Mouse (Mus musculus) gastrocnemius, adult 18-20 months (tissue): Measurements from ENCODE around the gene Me1. TPM values are rescaled to one million over a fixed set of nuclear protein-coding genes. Genes with fewer than 3 reads are reported as not detected.
"Not testable (repeated sequence)": the region's sequence is repeated elsewhere in the genome, so short reads cannot be mapped to it uniquely, and the experiment has no call there.

Experiments used
- DNase-seq: peaks from one replicate; pipeline ENCODE4 v3.0.0; 2021; ENCODE audit warnings: low spot score
- total RNA-seq, 2 experiments: library from RNA; stranded (reverse); gene quantifications; 2 replicates each; pipeline ENCODE4 v1.2.3; 2021

Me1 gene
- total RNA-seq, 2 experiments from 2014 or later: 189 to 224 TPM

DNA sequence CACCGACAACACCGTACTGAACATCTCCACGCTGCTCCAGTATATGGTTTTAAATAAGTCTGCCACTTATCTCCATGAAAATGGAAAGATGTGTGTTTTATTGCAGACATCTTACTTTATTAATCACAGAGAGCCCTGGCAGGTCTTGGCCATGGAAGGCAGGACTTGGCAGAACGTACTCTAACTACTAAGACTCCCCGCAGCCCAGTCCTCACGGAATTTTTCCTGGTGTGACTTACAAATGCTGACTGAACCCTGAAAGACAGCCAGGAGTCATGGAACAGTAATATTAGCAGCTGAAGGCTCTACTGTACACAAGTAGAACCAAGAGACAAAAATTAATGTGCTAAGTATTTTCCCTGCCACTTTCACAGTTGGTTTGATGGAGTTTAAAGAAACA, 90.0 kb downstream of the Me1 start:
- DNase-seq: no peak

DNA sequence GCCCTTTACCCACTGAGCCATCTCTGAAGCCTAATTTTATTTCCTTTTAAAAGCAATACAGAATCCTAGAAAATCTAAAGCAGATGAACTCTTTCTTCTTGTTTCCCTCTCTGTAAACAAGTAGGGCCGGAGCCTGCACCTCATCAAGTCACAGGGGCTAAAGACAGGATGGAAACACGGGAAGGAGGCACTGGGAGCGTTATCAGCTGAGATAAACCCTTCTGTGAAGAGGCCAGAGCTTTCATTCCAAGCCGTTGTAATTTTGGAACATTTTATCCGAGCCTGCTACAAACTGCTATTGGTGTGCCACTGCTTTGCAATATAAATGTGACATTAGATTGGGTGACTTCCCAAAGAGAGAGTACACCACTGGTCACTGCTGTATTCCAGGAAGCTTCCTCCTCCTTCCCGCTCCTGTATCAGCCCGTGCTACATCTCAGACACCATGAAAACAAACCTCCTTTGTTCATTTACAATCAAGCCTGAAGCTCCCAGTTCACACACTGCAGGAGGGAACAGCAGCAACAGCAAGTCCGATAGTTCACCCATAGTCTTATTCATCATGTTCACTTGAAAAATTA, 95.9 kb downstream of the Me1 start:
- DNase-seq: no peak

DNA sequence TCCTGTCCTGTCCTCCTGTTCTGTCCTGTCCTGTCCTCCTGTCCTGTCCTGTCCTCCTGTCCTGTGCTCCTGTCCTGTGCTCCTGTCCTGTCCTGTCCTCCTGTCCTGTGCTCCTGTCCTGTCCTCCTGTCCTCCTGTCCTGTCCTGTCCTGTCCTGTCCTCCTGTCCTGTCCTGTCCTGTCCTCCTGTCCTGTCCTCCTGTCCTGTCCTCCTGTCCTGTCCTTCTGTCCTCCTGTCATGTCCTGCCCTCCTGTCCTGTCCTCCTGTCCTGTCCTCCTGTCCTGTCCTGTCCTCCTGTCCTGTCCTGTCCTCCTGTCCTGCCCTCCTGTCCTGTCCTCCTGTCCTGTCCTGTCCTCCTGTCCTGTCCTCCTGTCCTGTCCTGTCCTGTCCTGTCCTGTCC, 98.8 kb downstream of the Me1 start:
- not testable (repeated sequence) for DNase-seq

DNA sequence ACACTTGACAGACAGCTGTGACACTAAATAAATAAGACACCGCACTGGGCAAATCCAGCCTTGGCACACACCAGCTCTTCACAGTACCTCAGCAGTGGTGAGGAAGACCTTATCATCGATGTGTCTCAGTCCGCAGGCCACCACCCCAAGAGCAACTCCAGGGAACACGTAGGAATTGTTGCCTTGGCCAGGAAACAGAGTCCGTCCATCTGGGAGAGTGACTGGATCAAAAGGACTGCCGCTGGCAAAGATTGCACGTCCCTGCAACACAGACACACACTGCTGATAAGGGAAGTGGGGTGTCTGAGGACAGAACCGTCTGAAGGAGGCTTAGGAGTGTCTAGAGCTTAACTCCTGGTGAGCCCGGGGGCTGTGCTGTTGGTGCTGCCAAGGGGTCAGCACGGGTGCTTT, 101.4 kb downstream of the Me1 start:
- DNase-seq: not testable (repeated sequence)

DNA sequence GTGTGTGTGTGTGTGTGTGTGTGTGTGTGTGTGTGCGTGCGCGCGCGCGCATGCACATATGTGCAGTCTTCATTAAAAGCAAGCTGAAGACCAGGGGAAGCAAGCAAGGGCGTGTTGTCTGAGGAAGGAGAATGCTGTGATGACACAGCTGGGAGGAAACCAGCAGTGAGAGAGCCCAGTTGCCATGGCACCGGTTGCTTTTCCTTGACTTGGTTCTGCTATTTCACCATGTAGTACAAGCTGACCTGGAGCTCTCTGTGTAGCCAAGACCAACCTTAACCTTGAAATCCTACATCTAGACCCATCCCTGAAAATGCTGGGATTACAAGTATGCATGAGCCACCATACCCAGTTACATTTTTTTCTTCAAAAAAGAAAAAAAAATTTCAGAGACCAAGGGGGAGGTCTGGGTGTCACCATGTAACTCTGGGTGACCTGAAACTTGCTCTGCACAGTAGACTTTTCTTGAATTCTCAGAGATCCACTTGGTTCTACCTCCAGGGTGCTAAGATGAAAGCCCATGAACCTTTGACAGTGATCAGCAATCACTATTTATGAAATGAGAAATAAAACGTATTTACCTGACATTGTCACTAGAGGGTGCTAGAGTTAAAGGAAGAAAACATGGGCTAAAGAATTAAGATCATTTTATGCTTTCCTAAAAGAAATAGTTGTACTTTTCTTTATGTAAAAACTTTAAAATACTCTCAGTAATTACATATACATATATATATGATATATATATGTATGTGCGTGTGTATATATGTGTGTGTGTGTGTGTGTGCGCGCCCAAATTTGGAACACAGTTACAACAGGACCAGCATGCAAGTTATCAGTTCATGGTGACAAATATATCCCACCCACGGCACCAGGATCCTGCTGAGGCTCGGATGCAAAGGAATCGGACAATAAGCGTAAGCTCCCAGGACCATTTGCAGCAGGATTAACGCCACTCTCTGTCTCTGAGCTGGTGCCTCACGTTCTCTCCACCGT, 102.8 kb downstream of the Me1 start:
- no peak for DNase-seq

DNA sequence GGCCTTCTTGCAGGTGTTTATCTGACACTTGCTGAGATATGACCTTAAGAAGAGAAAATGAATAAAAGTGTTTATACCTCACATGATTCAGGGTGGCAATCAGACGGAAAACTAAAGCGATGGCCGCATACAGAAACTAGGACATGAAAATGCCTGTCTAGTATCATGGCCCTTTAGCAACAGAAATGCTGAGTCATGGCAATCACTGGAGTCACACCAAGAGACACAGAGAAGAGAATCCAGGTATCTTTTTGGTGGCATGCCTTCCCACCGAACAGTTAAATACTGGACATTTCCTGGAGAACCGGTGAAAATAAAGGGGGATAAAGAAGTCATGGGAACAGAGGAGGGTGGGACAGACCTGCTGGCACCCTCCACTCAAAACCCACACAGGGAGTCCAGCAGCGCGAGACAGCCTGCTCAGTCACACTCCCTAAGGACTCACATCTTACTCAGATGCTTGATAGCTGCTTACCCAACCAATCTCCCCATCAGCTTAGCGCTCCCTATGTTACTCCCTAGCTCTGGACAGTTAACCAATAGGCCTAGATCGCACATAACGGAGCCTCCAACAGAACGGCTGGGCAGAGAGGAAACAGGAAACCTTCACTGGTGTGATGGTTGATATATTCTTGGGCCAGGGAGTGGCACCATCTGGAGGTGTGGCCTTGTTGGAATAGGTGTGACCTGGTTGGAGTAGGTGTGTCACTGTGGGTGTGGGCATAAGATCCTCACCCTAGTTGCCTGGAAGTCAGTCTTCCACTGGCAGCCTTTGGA, 108.5 kb downstream of the Me1 start:
- DNase-seq: no peak

DNA sequence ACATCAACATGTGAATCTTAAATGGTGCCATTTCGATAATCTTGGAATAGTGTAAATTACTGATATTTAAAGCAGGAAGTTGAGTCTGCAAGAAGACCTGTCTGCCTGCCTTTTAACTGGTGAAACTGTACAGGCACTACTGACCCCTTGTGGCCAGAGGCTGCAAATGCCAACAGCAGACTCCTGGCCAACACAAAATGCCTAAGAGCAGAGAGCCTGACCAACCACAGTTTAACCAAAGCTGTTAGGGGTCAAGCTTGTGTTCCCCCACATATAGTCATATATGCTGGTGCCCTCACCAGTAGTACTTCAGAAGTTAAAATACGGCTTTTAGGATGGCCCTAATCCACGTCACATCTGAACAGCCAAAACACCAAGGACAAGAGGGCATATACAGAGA, 112.0 kb downstream of the Me1 start:
- peak; percentile 74 for DNase-seq

DNA sequence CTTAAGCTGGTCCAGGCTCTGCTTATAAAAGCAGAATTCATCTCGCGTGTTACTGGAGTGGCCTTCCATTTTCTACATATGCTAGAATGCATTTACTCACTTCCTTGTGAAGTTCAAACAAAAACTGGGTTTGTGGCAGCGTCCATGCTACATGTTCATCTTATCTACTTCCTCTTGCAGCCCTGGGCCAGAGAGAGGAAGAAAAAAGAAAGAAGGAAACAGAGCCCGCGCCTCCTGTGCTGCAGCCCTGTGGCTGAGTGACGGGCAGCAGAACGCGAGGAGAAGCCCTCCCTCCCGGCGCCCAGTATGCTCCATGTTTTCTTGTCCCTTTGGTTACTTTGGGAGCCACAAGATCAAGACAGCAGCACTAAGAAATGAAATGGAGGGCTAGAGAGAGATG, 116.1 kb downstream of the Me1 start:
- DNase-seq: no peak

DNA sequence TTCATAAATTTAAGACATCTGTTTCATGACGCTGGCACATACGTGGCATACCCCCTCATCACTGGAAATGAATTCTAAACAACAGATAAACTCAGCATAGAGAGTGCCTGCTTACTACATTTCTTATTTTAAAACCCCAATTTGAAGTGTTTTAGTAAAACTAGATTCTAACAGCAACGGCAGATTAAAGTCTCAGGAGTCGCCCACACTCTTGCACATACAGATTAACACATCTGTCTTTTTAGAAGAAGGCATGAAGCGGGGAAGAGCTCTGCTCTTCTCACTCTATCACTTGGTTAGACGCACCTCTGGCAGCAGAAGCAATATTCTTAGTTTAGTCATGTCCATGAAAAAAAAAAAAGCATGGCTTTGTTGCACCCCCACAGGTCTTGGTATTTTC, 120.6 kb downstream of the Me1 start:
- DNase-seq: no peak

DNA sequence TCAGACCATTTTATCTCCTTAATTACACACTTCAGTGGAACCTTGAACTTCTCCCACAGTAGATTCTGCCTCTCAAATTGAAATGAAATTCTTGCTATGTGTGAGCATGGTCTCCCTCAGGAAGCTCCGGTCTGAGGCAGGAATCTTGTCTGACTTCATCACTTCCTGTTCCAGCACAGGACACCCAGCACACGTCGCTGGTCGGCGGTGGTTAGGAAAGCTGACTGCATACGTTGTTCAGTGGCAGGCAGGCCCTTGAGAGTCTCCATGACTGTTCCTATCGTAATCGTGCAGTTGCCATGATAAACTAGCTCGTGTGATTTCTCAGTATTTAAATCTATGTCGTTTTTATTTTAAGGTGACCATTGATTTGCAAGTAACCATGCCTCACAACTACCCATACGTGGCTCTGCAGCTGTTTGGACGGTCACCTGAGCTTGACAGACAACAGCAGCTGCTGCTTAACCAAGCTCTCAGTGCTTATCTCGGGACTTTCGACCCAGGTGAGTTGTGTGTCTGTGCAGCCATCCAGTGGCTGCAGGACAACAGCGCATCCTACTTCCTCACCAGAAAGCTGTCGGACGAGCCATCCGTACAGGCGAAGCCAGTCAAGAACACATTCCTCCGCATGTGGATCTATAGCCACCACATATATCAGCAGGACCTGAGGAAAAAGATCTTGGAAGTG, 122.0 kb downstream of the Me1 start:
- no peak for DNase-seq

DNA sequence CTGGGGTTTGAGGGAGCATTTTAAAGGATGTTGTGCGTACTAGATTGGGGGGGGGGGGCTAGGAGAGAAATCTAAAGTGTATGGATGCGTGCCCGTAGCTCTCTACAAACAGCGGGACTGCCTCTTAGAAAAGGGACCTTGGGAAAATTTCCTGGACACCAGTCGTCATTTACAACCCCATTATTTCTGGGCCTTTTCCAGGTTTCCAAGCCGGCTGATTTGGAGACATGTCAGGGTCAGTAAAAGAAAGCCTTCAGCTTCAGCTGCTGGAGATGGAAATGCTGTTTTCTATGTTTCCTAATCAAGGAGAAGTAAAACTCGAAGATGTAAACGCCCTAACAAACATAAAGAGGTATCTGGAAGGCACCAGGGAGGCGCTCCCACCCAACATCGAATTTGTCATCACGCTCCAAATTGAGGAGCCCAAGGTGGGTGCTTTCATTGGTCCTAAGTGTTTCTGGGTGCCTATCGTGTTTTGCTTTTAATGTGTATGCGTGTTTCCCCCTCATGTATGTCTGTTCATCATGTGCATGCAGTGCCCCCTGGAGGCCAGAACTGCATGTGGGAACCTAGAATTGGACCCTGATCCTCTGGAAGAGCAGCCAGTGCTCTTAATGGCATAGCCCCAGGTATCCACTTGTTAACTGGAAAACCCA, 123.0 kb downstream of the Me1 start:
- DNase-seq: peak; percentile 71

DNA sequence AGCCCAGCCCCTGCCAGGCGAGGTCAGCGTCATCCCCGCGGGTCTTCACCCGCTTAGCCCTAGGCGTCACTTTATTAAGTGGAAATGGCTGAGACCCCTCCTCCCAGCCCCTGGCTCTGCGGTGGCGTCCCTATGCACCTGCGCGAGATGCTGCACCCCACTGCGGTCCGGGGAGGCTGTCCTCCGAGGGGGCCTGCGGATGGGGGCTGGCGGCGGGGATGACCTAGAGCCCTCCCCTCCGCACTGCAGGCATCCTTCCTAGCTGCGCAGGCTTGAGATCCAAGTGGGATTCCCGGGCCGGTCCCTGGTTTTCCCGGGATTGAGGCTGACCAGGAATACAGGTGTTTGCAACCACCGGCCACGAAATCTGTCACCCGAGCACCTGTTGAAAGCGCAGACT, 123.6 kb downstream of the Me1 start:
- DNase-seq: no peak

DNA sequence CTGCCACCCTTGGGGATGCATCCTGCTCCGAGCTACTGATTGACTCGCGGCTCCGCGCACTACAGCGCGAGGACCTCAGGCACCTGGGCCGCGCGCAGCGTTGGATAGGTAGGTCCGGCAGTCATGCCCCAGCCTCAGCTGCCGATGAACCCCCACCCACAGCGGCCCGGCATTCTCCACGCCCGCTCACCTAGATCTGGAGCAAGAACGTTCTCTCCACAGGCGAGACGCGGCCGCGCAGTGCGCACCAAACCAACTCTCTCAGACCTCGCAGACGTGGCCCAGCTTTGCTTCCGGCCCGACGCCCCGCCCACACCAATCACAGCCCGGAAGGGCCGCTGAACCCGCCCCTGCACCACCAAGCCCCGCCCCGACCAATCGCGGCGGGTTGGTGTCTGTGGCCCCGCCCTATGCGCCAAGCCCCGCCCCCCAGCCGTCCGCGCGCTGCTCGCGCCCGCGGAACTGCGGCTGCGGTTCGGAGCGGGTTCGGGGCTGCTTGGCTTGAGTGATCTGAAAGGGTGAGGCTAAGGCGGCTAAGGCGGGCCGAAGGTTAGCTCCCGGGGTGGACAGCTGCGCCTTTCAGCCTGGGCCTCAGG, 124.1 kb downstream of the Me1 start, which contains the start of the genes Pgm3 and Rwdd2a:
TSS of gene Pgm3 (minus strand) at position 303 of the 596 bp plus-strand sequence.
TSS of gene Rwdd2a (plus strand) at position 452 of the 596 bp plus-strand sequence.
- DNase-seq: peak; percentile 95

DNA sequence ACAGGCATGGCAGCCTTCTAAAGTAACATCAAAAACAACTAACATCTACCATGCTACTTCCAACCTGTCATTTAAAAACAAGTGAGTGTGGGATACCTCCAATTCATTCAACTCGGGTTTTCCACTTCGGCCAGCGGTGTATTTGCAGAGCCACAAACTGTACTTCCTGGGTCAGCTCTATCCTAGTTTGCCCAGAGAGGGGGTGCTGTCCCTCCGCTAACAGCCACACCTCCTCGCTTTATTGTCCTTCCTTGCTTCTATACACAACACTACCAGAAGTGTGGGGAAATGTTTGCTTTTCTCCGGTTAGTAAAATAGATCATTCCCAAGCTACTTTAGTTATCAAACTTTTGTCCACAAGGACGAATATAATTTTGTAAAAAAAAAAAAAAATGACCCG, 124.8 kb downstream of the Me1 start:
- DNase-seq: no peak

DNA sequence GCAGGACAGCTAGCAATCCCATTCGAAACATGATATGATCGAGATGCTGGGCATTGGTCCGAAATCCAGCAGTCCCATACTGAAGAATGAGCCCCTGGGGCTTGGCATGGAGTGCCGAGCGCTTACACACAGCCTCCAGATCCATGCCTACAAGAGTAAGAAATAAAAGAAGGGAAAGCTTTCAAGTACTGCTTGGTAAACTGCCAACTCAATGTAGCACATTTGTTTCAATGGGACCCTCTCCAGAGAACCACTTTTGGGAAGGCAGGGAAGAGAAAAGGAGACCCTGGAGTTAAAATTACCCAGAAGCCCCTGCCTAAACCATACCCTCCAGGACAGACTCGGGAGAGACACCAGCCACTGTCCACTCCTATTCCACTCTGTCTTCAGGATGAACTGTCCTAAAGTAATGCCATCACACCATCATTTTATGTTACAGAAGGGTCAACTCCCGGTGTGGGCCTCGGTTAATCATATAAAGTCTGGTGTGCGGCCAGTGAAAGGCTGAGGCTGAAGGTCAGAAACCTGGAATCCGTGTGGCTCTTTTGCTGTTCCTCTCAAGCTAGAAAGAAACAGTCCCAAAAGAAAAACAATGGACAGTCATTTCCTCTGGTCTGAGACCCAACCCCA, 125.4 kb downstream of the Me1 start:
- DNase-seq: no peak

DNA sequence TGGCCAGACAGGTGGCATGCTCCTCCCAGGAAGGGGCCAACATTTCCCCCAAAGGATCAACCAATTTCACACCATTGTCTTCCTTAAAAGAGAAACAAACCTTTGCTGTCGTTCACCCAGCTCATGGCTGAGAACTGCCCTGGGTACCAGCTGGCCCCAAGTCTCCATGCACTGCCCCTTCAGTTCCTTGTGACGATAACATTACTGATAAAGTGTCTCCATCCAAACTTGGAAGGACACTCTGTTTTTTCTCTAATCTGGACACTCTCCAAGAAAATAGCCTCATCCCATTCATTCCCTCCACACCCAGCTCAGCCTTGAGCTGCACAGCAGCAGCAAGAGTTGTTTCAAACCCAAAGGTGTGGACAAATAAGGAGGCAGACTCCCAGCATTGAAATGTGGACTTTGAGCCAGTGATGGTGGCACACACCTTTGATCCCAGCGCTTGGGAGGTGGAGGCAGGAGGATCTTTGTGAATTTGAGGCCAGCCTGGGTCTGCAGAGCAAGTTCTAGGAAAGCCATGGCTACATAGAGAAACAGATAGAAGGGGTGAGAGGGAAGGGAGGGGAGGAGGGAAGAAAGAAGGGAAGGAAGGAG, 126.3 kb downstream of the Me1 start:
- DNase-seq: no peak

DNA sequence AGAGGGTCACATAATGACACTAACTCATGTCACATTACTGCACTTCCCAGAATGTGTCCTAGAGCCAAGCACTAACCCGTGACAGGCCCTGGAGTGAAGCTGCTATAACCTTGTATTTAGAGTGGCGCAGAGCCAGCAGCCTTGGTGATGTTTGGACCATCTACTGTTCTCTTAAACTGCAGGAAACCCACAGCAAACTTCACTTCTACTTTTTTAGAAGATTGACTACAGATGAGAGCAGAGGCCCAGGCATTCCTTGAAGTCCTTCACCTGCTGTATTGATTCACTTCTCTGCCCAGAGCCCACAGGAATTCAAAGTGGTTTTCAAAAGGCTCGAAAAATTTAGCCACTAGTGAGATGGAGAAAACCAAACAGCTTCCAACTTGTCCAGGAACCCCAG, 135.2 kb downstream of the Me1 start:
- no peak for DNase-seq

DNA sequence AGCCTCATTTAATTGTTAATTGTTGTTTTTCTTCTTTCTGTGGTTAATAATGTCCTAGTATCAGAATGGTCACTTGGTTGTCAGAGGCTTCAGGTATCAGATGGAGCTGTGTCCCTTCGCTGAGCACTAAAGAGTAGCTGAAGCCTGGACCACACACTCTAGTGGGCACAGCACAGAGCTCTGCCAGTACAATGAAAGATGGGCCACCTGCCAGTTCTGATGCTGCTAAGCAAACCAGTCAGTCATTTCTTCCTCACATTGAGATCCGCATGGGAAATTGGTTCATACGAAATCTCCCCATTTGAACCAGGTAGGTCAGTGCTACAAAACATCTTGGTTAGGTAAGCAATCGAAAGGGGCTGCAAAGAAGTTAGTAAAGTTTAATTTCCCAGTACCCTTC, 141.1 kb downstream of the Me1 start:
- DNase-seq: no peak

DNA sequence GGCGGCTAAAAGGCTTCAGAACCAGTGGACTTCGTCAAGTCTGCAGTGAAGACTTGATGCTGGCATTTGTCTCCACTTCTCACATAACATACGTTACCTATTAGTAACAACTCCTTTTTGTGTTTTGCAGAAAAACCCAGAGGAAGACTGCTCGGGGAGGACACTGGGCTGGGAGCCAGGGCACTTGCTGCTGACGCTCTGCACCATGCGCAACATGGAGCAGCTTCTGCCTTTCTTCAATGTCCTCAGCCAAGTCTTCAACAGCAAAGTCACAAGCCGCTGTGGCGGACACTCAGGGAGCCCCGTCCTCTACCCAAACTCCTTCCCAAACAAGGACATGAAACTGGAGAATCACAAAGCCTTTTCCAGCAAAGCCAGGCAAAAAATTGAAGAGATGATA, 141.9 kb downstream of the Me1 start:
- DNase-seq: no peak

DNA sequence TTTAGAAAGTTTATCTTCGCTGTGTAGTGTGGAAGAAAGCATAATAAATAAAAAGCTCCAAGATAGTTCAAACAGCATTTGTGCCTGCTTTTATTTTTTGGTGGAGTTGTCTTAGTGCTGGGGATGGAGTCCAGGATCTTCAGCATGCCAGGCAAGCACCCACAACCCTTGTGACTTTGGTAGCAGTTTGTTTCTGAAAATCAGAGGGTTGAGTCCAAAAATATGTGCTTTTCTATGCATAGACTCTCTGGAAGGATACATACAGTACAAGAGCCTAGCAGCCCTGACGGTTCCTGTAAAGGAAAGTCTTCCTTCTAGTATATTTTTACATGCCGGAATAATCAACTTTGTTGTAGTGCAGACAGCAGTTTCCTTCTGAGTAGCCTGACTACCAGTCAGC, 145.0 kb downstream of the Me1 start:
- DNase-seq: no peak
